Mouse (Mus musculus): Measurements from ENCODE around the gene Il16.

The Il16 gene

DNA sequence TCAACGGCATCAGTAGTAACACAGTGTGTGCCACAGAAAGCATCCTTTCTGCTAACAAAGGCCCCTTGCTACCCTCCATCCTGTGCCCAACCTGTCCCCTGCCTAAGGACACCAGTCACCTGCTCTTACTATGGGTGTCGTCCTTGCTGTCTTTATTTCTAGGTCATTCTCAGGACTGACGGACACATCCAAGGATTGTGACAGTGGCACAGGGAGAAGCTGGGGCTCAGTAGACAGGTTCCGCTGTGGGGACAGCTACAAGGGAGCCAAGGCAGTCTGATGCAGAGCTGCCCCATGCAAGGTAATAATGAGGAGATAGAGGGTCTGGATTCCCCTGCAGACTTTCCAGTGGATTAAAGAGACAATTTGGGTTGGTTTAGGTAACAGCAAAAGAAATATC is 67.0 kb downstream of the Il16 start:
- no peak for DNase-seq

DNA sequence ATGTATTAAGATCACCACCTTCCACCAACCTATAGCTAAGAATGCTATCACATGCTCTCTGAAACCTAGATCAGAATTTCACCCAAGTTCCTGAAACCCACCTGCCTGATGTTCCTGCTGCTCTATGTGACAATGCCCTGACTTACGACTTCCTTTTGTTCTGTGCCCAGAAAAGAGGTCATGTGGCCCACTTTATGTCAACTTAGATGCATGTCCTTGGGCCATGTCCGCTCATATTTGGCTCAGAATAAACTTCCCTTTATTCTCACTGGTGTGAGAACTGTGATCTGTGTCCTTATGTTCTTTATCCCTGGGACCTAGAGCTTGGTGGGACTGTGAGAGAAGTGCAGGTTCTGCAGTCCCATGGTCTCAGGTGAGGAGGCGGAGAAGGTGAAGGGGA is 68.2 kb downstream of the Il16 start:
- DNase-seq, result no peak

DNA sequence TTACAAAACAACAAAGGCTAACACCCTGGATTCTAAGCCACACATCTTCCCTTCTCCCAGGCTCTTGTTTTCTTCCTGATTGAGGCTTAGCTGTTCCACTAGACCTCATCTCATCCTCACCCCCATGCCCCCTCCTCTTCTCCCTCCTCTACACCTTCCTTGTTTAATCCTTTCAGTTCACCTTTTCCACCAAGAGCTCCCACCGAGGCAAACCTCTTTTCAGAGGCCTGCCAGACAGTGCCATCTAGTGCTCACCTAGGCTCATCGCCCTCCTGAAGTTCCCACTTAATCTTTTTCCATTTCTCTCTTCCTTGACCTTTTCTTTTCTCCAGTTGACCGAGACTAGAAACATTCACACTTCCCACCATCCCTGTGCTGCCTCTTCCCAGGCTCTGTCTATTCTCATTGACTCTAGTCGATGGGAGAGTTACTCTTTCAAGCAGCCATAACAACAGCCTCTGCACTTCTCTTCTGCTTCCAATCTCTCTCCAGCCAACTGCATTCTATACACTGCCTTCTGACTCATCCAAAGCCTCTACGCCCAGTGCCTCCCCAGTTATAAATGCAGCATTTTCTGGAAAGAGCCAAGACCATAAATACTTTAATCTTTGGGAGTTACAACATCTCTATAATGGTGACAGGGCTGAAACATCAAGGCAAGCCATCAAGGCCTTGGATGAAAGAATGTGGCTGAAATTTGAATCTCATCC is 69.8 kb downstream of the Il16 start:
- no peak for DNase-seq

DNA sequence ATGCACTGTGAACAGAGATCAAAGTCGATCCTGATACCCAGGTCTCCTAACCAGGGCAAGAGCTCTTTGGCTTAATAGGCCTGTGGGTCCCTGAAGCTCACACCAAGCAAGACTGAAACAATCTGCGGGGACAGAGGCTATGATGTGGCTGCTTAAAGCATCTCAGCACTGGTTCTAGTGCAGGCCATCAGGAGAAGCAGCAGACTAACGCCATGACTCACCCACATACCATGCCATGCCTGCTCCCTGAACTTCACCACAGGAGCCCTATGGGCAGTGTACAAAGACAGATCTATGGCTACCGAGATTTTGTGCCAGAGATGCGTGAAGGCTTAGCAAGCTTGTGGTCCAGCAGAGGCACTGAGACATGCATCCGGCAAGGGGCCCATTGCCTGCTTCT is 74.0 kb downstream of the Il16 start:
- no peak for DNase-seq

DNA sequence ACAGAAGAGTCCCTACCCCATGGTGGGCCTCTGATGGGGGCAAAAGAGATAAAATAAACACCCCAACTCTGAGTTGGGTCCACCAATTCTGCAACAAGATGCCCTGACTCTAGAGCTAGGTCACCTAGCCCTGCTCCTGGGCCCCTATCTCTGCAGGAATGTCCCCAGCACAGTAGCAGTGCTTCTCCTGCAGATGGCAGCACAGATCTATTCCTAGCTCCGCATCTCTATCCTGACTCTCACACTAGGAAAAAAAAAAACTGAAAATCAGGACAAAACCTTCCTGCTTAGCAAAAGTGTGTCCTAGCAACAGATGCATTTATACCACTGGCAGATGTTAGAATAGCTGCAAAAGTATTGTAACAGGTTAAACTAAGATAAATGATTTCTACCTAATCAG is 76.8 kb downstream of the Il16 start:
- DNase-seq, result peak; percentile 46

DNA sequence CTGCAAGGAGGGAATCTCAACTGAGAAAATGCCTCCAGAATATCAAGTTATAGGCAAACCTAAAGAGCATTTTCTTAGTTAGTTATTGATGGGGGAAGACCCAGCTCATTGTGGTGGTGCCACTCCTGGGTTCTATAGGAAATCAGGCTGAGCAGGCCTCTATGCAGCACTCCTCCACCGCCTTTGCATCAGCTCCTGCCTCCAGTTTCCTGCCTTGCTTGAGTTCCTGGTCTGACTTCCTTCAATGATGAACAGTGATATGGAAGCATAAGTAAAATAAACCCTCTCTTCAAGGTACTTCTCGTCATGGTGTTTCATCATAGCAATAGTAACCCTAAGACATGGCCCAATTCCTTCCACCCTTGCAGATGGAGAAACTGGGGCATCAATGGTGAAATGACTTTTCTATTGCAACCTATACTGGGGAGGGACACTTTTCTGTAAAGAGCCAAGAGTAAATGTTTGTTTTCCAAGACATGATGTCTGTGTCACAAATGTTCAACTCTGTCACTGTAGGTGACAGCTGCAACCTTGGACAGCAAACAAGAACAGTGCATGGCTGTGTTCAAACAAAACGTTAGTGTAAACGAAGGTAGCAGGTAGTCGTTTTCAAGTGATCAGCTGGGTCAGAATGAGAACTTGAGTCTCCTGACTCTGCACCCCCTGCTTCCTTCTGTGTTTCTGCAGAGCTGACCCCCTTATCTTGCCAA is 77.4 kb downstream of the Il16 start:
- no peak for DNase-seq

DNA sequence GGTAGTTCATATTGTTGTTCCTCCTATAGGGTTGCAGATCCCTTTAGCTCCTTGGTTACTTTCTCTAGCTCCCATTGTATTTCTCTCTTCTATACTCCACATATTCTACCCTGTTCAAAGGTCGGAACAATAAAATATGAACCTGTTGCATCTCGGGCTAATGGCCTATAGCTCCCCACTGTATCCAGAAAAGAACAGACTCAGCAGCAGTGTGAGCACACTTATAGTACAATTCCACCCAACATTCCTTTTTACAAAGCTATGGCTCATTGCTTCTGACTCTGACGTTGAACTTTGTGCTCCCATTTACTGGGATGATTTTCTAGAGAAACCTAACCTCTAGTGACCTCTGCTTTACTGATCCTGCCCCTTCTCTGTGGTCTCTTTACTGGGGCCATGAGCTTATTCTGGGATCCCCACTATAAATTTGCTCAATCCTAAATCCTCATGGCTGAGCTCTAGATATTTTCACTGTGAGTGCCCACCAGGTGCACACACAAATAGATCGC is 79.4 kb downstream of the Il16 start:
- no peak for DNase-seq

DNA sequence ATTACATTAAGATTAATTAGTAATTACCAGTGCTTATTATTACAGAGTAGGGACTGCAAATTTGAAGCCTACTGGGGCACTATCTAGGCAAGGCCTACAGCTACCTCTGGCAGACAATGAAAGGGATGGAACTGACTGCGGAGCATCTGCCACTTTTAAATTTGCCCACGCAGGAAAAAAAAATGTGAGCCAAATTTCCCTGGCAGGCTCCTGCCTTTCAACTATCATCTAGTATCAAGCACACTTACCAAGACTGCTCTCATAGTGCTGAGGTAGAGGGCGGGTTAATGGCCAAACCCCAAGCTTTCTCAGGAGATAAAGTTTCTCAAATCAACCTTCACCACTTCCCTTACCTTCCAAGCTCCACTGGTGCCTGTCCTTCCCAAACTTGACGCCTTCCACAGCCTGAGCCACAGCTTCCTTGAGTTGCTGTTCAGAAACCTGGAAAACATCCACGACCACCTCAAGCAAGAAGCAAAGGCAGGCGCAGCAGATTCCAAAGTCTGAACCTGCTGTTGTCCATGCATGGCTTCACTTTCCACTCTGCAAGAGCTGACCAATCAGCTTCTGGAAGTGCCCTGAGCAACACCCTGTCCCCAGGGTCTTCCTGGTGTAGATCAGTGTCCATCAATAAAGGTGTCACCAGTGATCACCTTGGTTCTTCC is 82.7 kb downstream of the Il16 start:
- no peak for DNase-seq

DNA sequence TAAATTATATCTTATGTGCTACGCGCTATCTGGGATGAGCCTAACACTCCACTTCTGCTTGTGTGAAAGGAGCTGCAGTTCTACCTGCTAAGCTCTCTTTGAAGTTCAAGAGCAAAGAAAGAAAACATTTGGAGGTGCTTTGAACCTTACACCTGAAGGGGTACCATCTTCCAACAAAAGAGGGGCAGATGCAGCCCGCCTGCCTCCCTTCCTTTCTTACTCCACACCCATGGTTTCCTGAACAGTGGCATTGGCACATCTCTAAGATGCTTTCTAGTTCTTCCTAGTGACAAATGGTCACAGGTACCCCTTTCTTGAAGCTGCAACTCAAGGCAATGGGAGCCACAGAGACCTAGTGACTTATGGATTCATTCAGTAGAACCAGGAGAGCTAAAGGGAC is 83.8 kb downstream of the Il16 start:
- no peak for DNase-seq

DNA sequence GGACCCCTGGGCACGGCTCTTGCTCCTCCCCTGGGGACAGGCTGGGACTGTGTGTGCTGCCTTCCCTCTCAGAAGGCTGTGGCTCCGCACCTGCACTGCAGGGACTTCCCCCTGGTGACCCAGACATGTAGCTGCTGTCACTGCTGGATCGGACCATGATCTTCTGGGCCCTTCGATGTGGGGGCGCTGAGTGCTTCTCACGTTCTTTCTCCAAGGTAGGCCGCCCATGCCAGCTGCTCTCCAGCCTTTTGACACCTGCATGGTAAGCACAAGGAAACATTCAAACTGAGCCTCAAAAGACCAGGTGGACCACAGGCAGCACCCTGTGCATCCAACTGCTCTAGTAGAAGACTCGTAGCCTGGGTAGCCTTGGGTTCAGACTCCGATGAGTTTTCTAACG is 84.5 kb downstream of the Il16 start:
- DNase-seq, result no peak

DNA sequence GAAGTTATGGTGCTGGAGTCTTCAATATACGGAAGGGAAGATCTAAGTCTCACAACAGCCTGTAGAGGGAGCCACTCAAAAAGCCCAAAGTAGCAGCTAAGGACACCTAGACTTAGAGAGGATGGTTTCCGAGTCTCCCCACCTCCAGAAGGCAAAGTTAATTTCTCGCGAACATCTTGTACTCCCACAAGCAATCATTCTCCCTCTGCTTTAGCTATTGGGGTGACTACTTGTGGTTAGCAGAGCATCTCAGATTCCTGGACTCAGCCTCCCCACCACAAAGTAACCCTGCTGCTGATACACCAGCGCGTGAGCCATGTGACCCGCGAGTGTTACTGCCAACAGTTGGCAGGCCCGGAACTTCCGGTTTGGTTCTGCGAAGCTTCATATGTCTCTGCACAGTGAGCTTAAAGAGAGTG is 85.2 kb downstream of the Il16 start:
- no peak for DNase-seq

DNA sequence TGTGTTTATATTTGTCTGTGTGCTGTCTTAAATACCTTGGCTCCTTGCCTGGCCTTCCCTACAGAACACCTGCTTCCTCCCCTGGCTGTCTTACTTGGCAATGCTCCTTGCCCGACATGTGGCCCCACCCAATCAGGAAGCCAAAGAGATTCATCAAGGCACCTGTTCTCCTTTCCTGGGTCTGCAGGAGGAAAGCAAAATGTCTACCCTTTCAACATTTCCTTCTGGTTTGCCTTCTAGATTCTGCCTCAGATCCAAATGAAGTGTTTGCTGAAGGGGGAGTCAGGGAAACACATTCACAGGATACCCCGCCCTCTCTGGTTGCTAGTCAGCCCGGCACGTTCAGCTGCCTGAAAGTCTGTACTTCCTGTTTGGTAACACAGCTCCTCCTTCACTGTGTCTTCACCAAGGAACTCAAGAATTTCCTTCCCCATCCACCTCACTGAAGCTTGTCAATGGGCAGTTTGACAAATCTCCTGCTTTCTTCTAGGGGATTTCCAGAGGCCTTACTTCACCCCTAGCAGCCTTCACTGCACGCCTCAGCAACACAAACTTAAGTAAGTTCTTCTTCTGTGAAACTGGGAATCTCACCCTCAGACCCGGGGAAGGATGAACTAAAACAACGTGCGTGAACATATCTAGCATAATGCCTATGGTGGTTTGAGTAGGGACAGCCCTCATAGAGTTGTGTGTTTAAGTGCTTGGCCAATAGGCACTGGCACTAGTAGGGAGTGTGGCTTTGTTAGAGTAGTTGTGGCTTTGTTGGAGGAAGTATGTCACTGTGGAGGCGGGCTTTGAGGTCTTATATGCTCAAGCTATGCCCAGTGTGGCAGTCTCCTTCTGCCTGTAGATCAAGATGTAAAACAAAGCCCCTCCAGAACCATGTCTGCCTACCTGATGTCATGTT is 86.1 kb downstream of the Il16 start:
- no peak for DNase-seq

DNA sequence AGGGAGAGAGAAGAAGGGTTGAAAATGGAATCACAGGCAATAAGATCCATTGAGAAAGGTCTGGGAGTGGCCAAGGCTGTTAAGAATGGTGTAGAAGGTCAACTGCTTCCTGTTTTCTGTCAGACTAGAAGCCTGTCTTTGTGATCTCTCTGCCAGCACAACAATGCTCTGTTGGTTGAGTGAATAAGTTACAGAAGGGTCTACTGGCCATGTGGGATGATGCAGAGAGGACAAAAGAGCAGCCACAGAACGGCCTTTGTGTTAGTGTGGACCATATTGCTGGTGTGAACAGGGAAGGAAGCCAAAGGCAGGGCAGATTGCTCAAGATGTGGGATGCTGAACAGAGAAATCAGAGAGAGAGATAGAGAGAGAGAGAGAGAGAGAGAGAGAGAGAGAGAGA is 86.8 kb downstream of the Il16 start:
- DNase-seq, result no peak

DNA sequence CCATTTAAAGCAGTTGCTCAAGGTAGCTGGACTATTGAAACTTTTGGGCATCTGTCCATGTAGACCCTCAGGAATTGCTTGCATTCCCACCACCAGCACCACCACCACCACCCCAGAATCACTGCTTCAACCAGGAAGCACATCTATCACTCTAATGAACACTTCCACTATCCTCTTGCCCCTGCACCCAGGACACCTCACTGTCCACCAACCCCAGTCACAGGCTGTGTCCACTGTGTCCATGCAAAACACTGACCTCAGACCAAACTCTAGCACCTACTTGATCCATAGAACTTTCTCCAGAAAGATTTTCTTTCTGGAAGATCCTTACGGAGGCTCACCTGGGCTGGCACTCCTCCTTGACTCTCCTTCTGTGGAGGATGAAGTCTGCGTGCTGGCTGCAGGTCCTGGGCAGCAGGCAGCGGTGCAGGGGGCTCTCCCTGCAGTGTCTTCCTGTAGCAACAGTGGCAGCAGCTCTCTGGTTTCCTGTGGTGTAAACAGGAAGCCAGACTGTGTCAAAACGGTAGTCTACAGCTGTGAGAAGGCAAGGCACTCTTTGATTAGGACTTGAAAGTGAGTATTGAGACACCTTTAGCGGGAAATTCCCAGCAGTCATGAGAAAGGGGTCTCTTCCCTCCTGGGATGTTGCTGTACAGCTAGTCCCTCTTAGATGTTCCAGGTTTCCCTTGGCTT is 90.4 kb downstream of the Il16 start:
- no peak for DNase-seq

DNA sequence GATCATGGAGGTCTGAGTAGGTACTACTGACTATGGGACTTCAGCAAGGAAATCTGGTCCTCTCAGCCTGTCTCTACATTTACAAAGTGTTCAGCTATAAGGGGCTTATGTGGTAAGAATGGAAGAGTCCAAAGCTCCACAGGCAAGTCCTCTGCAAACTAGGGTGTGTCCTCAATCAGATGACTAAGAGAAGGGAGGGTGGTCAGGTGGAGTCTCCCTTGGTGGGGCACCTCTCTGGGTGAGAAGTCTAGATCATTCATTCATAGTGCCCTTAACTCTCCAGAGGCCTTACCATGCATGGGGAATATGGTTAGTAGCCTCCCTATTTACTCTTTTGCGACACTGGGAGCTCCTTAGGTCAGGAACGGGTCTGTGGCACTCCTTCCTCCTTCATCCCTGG is 91.3 kb downstream of the Il16 start:
- no peak for DNase-seq

DNA sequence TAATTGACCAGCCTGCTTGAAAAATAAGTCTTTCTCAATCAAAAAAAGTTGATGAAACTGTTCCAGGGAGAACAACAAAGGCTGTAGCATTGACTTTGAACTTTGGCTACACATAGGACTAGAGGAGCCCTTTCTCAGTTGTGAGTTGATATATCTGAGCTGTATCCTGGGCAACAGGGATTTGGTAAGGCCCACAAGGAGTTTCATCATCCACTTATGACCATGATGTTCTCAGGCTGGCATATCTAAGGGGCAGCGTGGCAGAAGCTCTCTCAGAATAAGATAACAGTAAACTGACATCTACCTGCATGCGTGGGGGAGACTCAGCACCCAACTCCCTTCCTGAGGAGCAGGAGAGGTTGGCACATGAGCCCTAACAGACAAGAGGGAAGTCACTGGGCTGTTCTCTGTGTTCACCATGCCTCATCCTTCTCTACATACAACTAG is 91.9 kb downstream of the Il16 start:
- DNase-seq, result no peak

DNA sequence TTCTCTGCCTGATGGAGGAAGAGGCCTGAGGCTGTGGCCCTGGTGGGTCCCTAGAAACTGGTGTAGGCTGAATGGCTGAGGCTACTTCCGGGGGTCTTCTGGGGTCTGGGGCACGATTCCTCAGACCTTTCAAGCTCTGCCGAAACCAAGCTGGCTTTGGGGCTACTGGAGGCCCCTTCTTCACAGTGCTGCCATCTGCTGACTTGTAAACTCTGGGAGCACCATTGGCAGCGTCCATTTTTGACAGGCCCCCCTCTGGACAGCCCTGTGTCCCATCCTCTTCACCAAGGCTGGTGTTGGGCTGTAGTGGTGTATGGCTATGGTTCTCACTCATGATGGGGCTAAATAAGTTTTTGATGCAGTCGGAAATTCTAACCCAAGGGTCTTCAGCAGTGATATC is 93.0 kb downstream of the Il16 start:
- DNase-seq, result no peak

DNA sequence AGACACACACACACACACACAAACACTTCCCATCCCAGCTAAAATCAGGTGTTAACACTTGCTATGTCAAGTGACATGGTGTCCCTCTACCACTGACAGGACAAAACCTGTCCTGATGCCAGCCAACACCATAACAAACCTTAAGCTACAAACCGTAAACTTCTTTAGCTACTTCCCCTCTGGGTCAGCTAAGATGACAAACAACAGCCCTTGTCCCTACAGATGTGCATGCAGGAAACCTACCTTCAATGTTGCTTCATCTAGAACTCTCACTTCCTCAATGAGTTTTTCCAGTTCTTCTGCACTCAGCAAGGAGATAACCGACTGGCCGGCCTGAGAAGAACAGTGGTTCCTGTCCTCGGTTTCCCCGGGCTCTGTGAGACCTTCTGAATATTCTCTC is 94.9 kb downstream of the Il16 start:
- DNase-seq, result no peak

DNA sequence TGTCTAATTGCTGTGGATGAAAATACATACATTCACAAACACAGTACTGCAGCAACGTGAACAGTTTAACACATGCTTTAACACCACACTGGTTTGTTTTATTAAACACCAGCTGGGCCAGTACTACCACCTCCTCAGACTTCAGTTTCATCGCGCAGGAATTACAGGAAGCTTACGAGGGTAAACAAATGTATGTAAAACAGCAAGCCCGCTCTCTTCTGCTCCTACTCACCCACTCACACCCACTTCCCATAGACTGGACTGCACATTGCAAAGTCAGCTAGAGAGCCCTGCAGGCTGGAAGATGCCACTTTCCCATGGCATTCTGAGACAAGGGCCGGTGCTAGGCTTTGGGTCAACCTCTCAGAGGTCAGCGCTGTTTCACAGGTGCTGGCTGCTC is 96.7 kb downstream of the Il16 start:
- DNase-seq, result no peak

DNA sequence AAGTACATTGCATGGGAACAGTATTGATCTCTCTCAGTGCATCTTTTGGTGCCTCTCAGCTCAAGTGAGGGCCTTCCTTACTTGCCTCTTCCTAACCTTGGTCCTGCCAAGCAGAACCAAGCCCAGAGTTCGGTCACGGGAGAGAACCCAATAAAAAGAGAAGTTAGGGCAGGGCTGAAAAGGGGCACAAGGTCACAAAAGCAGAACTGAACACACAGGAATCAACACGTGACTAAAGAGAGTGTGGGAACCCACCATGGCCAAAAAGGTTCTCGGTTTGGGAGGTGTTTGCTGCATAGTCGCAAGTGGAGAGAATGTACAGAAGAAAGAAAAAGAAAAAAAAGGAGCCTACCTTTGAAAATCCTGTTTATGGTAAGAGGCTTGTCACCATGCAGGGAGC is 100.0 kb downstream of the Il16 start:
- DNase-seq, result no peak

DNA sequence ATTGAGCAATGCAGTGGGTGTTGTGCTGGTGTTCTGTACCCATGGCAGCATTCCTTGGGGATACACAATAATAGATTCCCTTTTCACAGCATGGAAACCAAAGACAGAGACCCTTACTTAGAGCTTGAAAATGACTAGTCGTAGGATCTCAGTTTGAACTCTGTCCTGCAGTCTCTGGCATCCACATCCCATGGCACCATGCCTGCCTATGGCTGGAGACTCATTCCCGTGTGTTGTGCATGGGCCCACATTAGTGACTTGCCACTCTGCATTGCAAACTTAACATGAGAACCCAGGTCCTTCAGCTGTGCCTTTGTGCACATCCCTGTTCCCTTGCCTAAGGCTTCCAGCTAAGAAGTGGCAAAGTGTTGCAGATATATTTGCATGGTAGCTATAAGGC is 100.8 kb downstream of the Il16 start:
- no peak for DNase-seq

DNA sequence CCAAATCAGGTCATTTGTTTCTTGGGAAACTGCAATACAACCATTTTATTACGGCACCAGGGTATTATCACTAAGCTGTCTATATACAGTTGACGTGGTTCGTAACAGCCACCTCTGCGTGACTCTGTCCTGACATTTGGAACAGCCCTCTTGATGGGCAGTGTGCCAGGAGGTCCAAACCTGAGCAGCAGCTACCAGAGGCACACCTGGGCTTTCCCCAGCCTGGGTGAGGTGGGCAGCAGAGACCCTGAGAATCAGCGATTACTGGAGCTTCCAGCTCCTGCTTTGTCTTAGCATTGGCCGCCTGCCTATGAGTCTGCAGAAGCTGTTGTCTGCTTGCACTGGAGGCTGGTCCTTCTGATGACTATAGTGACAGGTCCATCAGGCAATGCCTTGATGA is 101.9 kb downstream of the Il16 start:
- no peak for DNase-seq
